Comparison of ENCODE assay signal across 8 mouse cellular contexts in the genomic region with DNA sequence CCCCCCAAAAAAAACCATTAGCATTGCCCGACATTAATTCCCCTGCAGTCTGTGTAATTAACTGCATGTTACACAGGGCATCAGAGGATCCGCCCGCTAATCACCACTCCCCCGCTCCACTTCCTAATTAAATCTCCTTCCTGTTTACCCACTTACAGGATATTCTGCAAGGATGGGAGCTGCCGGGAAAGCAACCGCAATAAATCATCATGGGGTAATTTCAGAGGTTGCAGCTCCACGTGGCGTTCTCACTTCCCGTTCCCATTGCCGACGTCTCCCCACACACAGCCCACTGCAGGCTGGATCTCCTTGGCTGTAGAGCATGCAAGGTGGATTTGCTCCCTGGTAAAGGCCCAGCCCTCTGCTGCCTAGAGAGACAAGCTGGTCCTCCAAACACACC. TPM values are rescaled to one million over a fixed set of nuclear protein-coding genes. Genes with fewer than 3 reads are reported as not detected.
DNase-seq lines count a peak whose midpoint lies in the region; ATAC-seq and TF ChIP-seq lines count a peak whose summit lies in the region.

No protein-coding gene starts in this region.

- H3K9me3 ChIP-seq in CH12.LX (replicated peaks; ENCODE audit: low read length), result peaks cover under 1% of the 10 kb centered on the region
- no peaks in the 10 kb centered on the region for H3K9me3 ChIP-seq in hindbrain, postnatal 0 days (ENCODE audit: low read length)
- H3K9me3 ChIP-seq in lung, postnatal 0 days (ENCODE audit: low read length), result no peaks in the 10 kb centered on the region

- H3K27ac ChIP-seq in gastrocnemius, adult 2 months, result peak overlapping the region; percentile 35; the same call in 1 of the 2 replicates
- no peak overlapping the region for H3K27ac ChIP-seq in CH12.LX (ENCODE audit: insufficient read depth, low read depth)
- H3K27ac ChIP-seq in hindbrain, postnatal 0 days, result peak overlapping the region; percentile 45; the same call in 1 of the 2 replicates
- no peak overlapping the region for H3K27ac ChIP-seq in lung, postnatal 0 days (ENCODE audit: low read length)

- peaks cover 8 to 61% of the 10 kb centered on the region in 2 experiments for H3K4me1 ChIP-seq in CH12.LX (ENCODE audit: control insufficient read depth in 1 of 2, insufficient read depth in 2 of 2)
- peaks cover 7% of the 10 kb centered on the region; the same call in 1 of the 2 replicates for H3K4me1 ChIP-seq in hindbrain, postnatal 0 days (ENCODE audit: insufficient read depth, low read length)
- H3K4me1 ChIP-seq in lung, postnatal 0 days (ENCODE audit: insufficient read depth, low read depth, low read length), result no peaks in the 10 kb centered on the region

- H3K27me3 ChIP-seq in CH12.LX (replicated peaks), result peaks cover 5% of the 10 kb centered on the region
- no peaks in the 10 kb centered on the region for H3K27me3 ChIP-seq in hindbrain, postnatal 0 days (ENCODE audit: insufficient read depth, low read length)
- H3K27me3 ChIP-seq in lung, postnatal 0 days (replicated peaks; ENCODE audit: insufficient read depth, low read length), result no peaks in the 10 kb centered on the region

- no peak overlapping the region for H3K4me2 ChIP-seq in CH12.LX (ENCODE audit: insufficient read depth, low read depth, poor library complexity, severe bottlenecking)
- H3K4me2 ChIP-seq in hindbrain, postnatal 0 days (ENCODE audit: low read depth, low read length), result no peak overlapping the region
- no peak overlapping the region for H3K4me2 ChIP-seq in lung, postnatal 0 days (replicated peaks; ENCODE audit: low read depth, low read length)

- in situ Hi-C loops in CH12.LX (cut with MboI; ENCODE audit: low pct_ligation_motif_present, low pct_unique_long_range_greater_than_20kb, low sequenced_read_pairs), result no loop called here

- intact Hi-C loops in gastrocnemius, adult 2 months (cut with DNase I), result no loop called here
- intact Hi-C loops in gastrocnemius, postnatal 14 days (cut with DNase I; ENCODE audit: low total_unique reads), result no loop called here

- no peaks in the 10 kb centered on the region for H3K36me3 ChIP-seq in CH12.LX (replicated peaks in 1 of 2; ENCODE audit: control insufficient read depth in 1 of 2, insufficient read depth in 1 of 2, low read length in 1 of 2)
- H3K36me3 ChIP-seq in hindbrain, postnatal 0 days (ENCODE audit: insufficient read depth, low read length), result no peaks in the 10 kb centered on the region
- H3K36me3 ChIP-seq in lung, postnatal 0 days (ENCODE audit: insufficient read depth, low read length), result no peaks in the 10 kb centered on the region

- no peak overlapping the region for H3K9ac ChIP-seq in CH12.LX (ENCODE audit: insufficient read depth, low read depth)
- H3K9ac ChIP-seq in hindbrain, postnatal 0 days (replicated peaks; ENCODE audit: low read length), result no peak overlapping the region
- no peak overlapping the region for H3K9ac ChIP-seq in lung, postnatal 0 days (replicated peaks; ENCODE audit: low read depth)

- TF ChIP-seq RAD21 in CH12.LX (IDR thresholded peaks at IDR 0.05; ENCODE audit: low read depth, low read length), result no peak

- peak; percentile 23; the same call in 1 of the 2 replicates for TF ChIP-seq EP300 in CH12.LX (IDR thresholded peaks at IDR 0.05; ENCODE audit: low read length)
- TF ChIP-seq EP300 in lung, postnatal 0 days (IDR thresholded peaks at IDR 0.05), result peak; percentile 70

- 53% methylated on average over 11 of the region's 11 CpGs for WGBS in hindbrain, postnatal 0 days
- WGBS in lung, postnatal 0 days, result 30% methylated on average over 11 of the region's 11 CpGs

- no peak overlapping the region for H3K4me3 ChIP-seq in gastrocnemius, adult 2 months
- no peak overlapping the region for H3K4me3 ChIP-seq in CH12.LX (replicated peaks in 1 of 3; ENCODE audit: low read depth in 2 of 3, low read length in 2 of 3, poor library complexity in 1 of 3)
- H3K4me3 ChIP-seq in hindbrain, postnatal 0 days (ENCODE audit: low read length), result no peak overlapping the region
- H3K4me3 ChIP-seq in lung, postnatal 0 days (ENCODE audit: low read depth, low read length), result no peak overlapping the region

- no peaks in the 10 kb centered on the region for H3K79me2 ChIP-seq in CH12.LX (replicated peaks; ENCODE audit: control insufficient read depth, extremely low read depth, insufficient read depth, poor library complexity, severe bottlenecking)

- no peak for DNase-seq in gastrocnemius, adult 2 months
- no peak for DNase-seq in gastrocnemius, adult 8-10 months (ENCODE audit: low spot score in 2 of 2)
- peak; percentile 44 for DNase-seq in CH12.LX (ENCODE audit: extremely low read depth)
- DNase-seq in hindbrain, postnatal 0 days (ENCODE audit: low spot score), result peak; percentile 42
- DNase-seq in lung, postnatal 0 days (ENCODE audit: low spot score), result peak; percentile 66
- no peak for DNase-seq in cerebellum, adult 18-20 months
- no peak for DNase-seq in gastrocnemius, postnatal 14 days
- DNase-seq in ovary, postnatal 36 days (ENCODE audit: low spot score), result no peak

- no peak for ATAC-seq in hindbrain, postnatal 0 days
- ATAC-seq in lung, postnatal 0 days, result peak; percentile 69

- TF ChIP-seq POLR2A in CH12.LX (IDR thresholded peaks at IDR 0.05; ENCODE audit: low read depth, low read length), result no peak

- TF ChIP-seq CTCF in gastrocnemius, adult 2 months (IDR thresholded peaks at IDR 0.05), result no peak
- TF ChIP-seq CTCF in CH12.LX (conservative IDR thresholded peaks at IDR 0.05 in 1 of 2, IDR thresholded peaks at IDR 0.05 in 1 of 2; ENCODE audit: low read depth in 2 of 2, low read length in 2 of 2), result no peak
- no peak for TF ChIP-seq CTCF in hindbrain, postnatal 0 days (IDR thresholded peaks at IDR 0.05; ENCODE audit: low read depth)
- TF ChIP-seq CTCF in lung, postnatal 0 days (IDR thresholded peaks at IDR 0.05), result no peak

- dilution Hi-C loops in CH12.LX (cut with MboI; ENCODE audit: extremely low pct_ligation_motif_present, extremely low pct_unique_long_range_greater_than_20kb, low sequenced_read_pairs), result no loop called here

TF ChIP-seq in CH12.LX, 34 proteins besides CTCF, POLR2A, EP300 and RAD21:
- TF ChIP-seq KAT2A (IDR thresholded peaks at IDR 0.05; ENCODE audit: insufficient replicate concordance, low read length) (no peak), NELFE (IDR thresholded peaks at IDR 0.05; ENCODE audit: low read depth, low read length) (no peak), ETS1 (conservative IDR thresholded peaks at IDR 0.05; ENCODE audit: low read depth, low read length) (0 out of 2 replicates have a peak, but pooled peaks have one; percentile 16), HCFC1 (IDR thresholded peaks at IDR 0.05; ENCODE audit: low read depth, low read length) (no peak), MAX (IDR thresholded peaks at IDR 0.05; ENCODE audit: low read length) (peak; percentile 54; the same call in 1 of the 2 replicates), SIN3A (IDR thresholded peaks at IDR 0.05; ENCODE audit: low read length) (peak; percentile 33; the same call in 1 of the 2 replicates), ZKSCAN1 (IDR thresholded peaks at IDR 0.05; ENCODE audit: borderline replicate concordance, low read depth, low read length) (no peak), IRF4 (IDR thresholded peaks at IDR 0.05; ENCODE audit: low read depth, low read length) (peak; percentile 31; the same call in 1 of the 2 replicates), MEF2A (IDR thresholded peaks at IDR 0.05; ENCODE audit: borderline replicate concordance, low read depth, low read length) (no peak), TBP (conservative IDR thresholded peaks at IDR 0.05; ENCODE audit: low read depth, low read length) (no peak), POLR2AphosphoS2 (IDR thresholded peaks at IDR 0.05; ENCODE audit: low read depth, low read length) (no peak), ELF1 (IDR thresholded peaks at IDR 0.05; ENCODE audit: low read depth, low read length) (no peak), E2F4 (IDR thresholded peaks at IDR 0.05; ENCODE audit: insufficient replicate concordance, low read depth, low read length) (no peak), CHD2 (IDR thresholded peaks at IDR 0.05; ENCODE audit: low read length) (no peak), UBTF (IDR thresholded peaks at IDR 0.05; ENCODE audit: low read depth, low read length) (no peak), PAX5 (IDR thresholded peaks at IDR 0.05; ENCODE audit: low read length) (no peak), JUN (IDR thresholded peaks at IDR 0.05; ENCODE audit: insufficient read depth, low read depth, low read length) (no peak), SMC3 (IDR thresholded peaks at IDR 0.05; ENCODE audit: low read depth, low read length) (no peak), GABPA (IDR thresholded peaks at IDR 0.05; ENCODE audit: insufficient replicate concordance, low read depth, low read length) (no peak), MAZ (IDR thresholded peaks at IDR 0.05; ENCODE audit: low read depth, low read length) (no peak)

RNA-seq across cellular contexts. Expression of gene Ppp1r26, which starts 45.0 kb away (rescaled TPM):
- 1 to 10 TPM; 2.1 to 3.2 TPM for total RNA-seq in gastrocnemius, adult 2 months (2021)
- 1 to 10 TPM; 2.5 to 3.4 (median 3.0) TPM for total RNA-seq in gastrocnemius, adult 8-10 months (2022)
- total RNA-seq in CH12.LX (2012; rRNA removed) (not detected in 2 replicates), CH12.LX (2014; rRNA removed) (not detected in 2 replicates)
- 0.27 and 0.77 TPM in 2 replicates for polyA plus RNA-seq in CH12.LX (2012; ENCODE audit: insufficient read length, low read depth)
- 58.8 and 78.7 TPM in 2 replicates for total RNA-seq in hindbrain, postnatal 0 days (2014; rRNA removed)
- polyA plus RNA-seq in hindbrain, postnatal 0 days (2015; fragmentation: Nextera tagmentation; extraction: Ambion mirVana), result 10.4 and 11.2 TPM in 2 replicates
- 1.6 and 2.4 TPM in 2 replicates for polyA plus RNA-seq in lung, postnatal 0 days (2015; fragmentation: Nextera tagmentation; extraction: Ambion mirVana)
- 1 to 10 TPM; 1.5 to 2.7 TPM for total RNA-seq in gastrocnemius, postnatal 14 days (2021)

Comparison
In these comparisons a context has a peak if more than half of its experiments do, and no peak if none do; other contexts are left out.
1. DNase-seq: peak in CH12.LX (single experiment), hindbrain, postnatal 0 days (single experiment) and lung, postnatal 0 days (single experiment); none in gastrocnemius, adult 2 months (single experiment), gastrocnemius, adult 8-10 months (0 of 2), cerebellum, adult 18-20 months (0 of 2), gastrocnemius, postnatal 14 days (single experiment) and ovary, postnatal 36 days (single experiment).
2. H3K27ac ChIP-seq: peak in gastrocnemius, adult 2 months (single experiment) and hindbrain, postnatal 0 days (single experiment); none in CH12.LX (single experiment) and lung, postnatal 0 days (single experiment).
3. RNA of gene Ppp1r26, which starts 45.0 kb away (total RNA-seq): 58.8 to 78.7 TPM in hindbrain, postnatal 0 days; 2.5 to 3.4 TPM in gastrocnemius, adult 8-10 months, 2.1 to 3.2 TPM in gastrocnemius, adult 2 months, 1.5 to 2.7 TPM in gastrocnemius, postnatal 14 days and not detected in CH12.LX; every median in the first group is over 10 times any median in the second.